Mouse (Mus musculus) thymus, postnatal 36 days (tissue): ENCODE results near the gene Rbm47.
A peak's percentile ranks its signal among the peaks of the same experiment; 100 is the strongest.

ENCODE experiments used
- DNase-seq, 2 experiments: peaks; one replicate each; pipeline ENCODE4 v3.0.0; 2022; ENCODE audit warnings: mixed read lengths in 2 of 2

Gene Rbm47

GRCm38 (mm10) chr5:66083350-66083749 is 89.6 kb downstream of the Rbm47 start:
- peak; percentile 64 to 67 for DNase-seq

- DNase-seq: no peak
These were observed 90.7 kb downstream of the Rbm47 start for GRCm38 (mm10) chr5:66082229-66082572.

- no peak for DNase-seq
These were observed 91.3 kb downstream of the Rbm47 start for GRCm38 (mm10) chr5:66081443-66082228.

- DNase-seq: no peak
These were observed 92.2 kb downstream of the Rbm47 start for GRCm38 (mm10) chr5:66080529-66081220.

DNA sequence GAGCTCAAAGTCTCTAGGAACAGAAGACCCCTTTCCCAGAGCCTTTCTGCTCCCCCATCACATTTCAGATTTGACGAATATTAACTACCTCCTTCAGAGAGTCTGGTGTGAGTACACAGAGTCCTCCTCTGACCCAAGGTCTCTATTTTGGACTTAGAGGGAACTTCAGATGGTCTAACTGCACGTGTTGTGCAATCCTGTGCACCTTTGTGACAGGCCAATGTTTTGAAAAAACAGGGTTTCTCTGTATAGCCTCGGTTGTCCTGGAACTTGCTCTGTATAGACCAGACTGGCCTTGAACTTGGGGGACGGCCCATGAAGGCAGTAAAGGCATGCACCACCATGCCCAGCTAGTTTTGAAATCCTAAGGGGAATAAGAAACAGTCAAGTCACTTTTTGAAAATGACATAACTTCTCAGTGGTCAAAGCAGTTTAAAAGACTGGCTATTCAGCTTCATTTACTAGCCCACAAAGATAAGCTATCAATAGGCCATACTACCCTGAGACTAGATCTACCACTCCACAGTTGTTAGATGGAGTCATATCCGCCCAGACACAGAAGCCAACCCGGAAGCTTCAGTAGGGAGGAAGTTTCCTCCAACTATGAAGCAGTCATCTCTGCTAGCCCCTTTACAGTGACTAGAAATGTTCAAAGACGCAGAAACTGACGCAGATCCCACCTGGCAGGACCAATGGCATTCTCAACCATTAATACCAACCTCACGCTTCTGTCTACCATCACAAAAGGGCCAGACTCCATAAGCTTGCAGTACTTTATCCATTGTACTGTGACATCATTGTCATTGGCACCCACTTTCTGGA is 93.3 kb downstream of the Rbm47 start:
- no peak for DNase-seq

DNA sequence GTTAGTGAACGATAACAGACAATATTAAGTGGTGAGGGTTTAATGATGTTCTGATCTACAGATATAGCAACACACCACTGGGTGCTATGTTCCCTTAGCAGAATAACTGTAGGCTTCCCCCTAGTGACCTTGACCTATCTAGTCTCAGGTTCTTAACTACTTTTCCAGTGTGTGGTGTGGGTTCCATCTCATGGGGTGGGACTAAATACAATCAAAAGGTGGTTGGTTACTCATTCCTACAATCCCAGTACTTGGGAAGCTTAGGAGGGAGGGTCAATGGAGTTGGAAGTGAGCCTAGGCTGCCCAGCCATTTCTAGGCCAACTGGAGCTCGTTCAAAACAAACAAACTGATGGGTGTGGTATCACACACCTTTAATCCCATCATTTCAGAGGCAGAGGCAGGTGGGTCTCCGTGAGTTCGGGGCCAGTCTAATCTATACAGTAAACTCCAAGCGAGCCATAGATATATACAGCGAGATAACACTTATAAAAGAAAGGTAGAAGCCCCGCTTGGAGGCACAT is 94.4 kb downstream of the Rbm47 start:
- DNase-seq: no peak

DNA sequence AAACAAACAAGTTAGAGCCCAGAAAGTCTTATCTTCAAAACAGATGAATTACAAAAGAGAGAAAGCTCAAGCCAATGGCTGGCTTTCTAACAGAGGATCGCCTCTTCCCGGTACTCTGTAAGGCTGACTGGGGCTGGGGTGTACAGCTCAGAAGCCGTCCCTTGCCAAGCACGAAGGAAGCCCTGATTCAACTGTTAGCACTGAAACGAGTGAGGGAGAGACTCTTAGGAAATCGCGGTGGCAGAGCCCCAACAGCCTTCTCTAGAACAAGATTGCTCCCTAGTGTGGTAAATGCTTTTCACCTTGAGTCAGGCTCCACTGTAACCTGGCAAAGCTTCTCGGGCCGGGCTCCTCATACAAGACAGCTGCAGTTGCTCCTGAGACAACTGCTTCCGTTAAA is 95.5 kb downstream of the Rbm47 start:
- DNase-seq: peak; percentile 59 to 69

DNA sequence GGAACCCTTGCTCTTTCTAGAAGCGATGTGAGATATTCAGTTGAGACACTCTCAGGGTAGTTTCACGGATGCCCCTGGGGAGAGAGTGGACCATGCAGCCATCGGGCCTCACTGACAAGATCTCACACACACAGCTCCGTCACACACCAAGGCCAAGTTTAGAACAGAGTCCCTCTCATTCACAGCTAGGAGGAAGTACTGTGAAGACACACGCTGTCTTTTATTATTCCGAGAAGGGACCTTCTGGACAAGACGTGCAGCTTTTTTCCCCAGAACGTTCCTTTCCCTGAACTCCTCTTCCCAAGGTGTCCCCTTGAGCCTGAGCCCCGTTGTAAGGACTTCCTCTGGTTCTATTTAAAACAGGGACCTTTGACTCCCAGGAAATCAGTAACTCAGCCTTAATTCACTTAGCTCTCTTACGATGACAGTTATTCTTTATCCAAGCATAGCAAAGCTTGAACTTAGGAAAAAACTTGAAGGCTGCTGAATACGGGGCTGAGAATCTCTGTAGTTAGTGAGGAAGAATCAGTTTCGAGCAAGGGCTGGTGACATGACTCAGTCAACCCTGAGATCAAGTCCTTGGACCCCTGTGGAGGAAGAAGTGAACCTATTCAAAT is 96.1 kb downstream of the Rbm47 start:
- DNase-seq: no peak

- DNase-seq: peak in 1 of 2 experiments; percentile 11
These were observed 97.0 kb downstream of the Rbm47 start for GRCm38 (mm10) chr5:66075906-66076305.

GRCm38 (mm10) chr5:66075032-66075488 is 97.9 kb downstream of the Rbm47 start:
- DNase-seq: peak; percentile 83 to 84

DNA sequence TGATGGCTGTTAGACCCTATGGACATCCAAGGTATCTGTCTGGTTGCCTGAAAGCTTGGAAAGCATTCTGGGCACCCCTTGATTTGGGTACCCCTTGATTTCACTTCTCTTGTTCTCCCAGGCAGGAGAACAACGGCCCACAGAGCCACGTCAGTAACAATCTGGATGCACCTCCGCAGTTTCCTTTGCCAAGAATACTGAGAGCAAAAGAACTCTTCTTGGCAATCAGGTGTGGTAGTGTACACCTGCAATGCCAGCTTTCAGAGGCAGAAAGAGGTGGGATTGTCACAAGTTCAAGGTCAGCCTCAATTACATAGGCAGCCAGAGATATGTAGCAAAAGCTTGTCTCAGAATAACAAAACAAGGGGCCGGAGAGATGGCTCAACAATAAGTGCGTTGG is 98.7 kb downstream of the Rbm47 start:
- DNase-seq: no peak

GRCm38 (mm10) chr5:66073604-66074164 is 99.2 kb downstream of the Rbm47 start:
- DNase-seq: no peak

DNA sequence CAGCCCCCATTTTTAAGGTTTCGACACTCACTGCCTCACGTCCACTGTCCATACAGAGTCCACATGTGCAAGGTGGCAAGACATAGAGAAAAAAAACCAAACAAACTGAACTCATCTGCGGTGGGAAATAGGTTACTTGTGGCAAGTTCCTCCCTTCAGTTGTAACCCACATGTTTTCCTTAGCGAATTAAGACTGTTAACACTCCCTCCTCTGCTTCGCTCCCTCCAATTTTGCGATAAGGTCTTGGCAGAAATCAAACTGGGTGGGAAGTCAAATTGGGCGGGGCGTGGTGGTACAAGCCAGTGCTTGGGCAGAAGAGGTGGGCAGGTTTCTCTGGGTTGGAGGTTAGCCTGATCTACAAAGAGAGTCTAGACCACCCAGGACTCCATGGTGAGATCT is 101.2 kb downstream of the Rbm47 start:
- no peak for DNase-seq

- DNase-seq: no peak
These were observed 102.6 kb downstream of the Rbm47 start for GRCm38 (mm10) chr5:66070350-66070749.

DNA sequence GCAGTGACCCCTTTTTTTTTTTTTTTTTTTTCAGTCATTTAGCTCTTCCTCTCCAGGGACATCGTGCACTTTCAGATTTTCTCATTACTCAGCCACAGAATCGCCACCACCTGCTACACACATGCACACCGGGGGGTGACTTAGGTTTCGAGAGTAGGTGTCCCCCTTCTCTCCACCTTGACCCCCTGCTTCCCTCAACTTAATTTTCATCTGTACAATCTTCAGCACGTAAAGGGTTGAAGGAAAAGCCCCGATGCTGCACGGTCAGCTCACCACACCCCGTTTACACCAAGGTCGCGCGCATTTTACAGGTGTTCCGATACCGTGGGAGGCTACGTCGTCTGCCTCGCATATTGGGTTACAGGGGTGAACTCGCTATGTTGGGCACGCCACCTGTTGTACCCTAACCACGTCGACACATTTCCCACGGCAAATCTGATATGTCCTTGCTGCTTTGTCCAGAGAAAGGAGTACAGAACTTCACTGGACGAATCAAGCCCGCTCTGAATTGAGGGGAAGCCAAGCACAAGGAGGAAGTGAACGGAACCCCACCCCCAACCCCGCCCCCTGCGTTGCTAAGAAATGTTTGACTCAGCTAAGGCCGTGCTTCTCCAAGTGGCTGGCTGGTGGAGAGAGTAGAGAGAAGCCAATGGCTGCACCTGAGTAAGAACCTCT is 103.3 kb downstream of the Rbm47 start:
- DNase-seq: peak; percentile 61 to 62

DNA sequence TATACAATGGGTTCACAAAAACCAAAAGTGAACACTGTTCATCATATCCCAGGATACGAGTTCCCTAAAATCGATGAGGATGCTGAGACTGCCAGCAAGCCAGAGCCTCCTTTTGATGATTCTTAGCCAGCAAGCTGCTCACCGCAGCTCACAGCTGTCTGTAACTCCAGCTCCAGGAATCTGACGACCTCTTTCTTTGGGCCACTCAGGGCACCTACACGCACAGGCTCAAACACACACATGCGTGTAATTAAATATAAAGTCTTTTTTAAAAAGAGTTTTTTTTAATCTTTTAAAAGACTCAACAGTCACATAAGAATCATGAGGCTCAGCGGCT is 103.8 kb downstream of the Rbm47 start:
- DNase-seq: no peak

GRCm38 (mm10) chr5:66068068-66068920 is 104.6 kb downstream of the Rbm47 start:
- DNase-seq: peak; percentile 18 to 35

DNA sequence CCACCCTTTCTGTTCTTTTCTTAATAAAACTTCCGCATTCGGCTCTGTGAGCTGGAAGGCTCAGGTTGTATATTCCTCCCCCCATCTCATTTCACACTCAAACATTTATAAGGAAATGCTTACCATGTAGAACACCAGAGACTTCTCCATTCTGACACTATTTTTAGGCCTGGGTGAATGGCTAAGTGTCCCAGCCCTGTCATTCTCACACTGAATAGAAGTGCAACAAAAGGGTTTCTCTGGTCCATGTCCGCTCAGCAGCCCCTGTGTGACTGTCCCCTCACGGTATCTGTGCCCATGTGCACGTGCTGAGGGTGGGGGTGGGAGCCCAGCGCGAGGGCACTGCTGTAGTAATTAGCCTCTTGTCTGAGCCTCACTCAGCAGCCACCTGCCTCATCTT is 105.7 kb downstream of the Rbm47 start:
- DNase-seq: no peak

DNA sequence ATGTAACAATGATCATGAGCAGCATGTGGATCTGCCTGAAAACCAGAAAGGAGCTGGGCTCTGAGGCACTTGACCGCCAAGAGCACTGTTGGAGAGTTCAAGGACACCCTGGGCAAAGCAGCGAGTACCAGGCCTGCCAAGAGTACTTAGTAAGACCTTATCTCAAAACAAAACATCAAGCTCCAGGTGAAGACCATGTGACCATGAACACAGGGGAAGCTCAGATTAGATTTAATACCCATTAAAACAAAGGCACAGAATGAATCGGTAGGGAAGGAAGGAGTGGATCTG is 110.0 kb downstream of the Rbm47 start:
- DNase-seq: no peak

DNA sequence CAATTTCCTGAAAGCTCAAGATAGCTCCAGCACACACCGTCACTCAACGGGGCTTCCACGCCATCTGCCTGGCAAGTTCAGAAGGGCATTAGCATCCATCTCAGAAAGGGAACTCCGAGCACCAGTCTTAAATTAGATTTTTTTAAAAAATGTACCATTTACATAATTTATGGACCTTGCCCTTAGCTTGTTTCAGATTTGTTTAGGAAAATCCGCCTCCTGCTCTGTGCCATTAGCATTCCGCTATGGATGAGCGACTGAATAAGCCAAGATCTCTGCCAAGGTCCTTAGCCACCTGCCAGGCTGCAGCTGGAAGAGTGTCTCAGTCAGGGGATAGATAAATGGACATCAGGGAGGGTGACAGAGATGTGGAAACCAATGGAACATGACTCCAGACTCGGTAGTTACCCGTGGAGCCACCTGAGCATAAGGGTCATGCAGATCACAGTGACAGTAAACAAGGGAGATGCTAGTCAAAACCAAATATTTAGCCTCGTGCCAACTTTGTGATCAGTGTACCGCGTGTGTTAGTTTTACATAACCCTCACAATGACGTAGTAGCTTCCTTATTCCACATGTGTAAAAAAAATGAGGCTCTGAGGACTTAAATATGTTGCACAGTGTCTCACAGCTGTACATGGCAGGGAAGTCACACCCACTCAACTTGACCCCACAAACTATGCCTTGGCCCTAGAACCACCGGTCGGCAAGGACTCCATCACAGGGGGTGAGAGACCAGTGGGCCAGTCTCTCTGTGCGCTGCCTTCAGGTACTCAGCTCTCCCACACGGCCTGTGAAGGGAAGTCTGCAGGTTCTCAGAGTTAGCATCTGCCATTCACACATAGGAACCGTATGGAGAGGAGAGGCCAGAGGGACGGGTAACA is 110.6 kb downstream of the Rbm47 start:
- DNase-seq: no peak
